Mouse (Mus musculus) bone marrow macrophage, adult 2 months (primary cell): Measurements from ENCODE around the gene Gm8237.
"Not testable (repeated sequence)": the region's sequence is repeated elsewhere in the genome, so short reads cannot be mapped to it uniquely, and the experiment has no call there.

Experiments used
- CTCF ChIP-seq: IDR thresholded peaks from 2 replicates; pipeline ENCODE4 v1.5.1; 2012; ENCODE audit warnings: low read depth, mild to moderate bottlenecking, low read length, moderate library complexity
- POLR2A ChIP-seq: IDR thresholded peaks from 2 replicates; pipeline ENCODE4 v1.6.1; 2012; ENCODE audit warnings: mild to moderate bottlenecking, low read depth, low read length, borderline replicate concordance

DNA sequence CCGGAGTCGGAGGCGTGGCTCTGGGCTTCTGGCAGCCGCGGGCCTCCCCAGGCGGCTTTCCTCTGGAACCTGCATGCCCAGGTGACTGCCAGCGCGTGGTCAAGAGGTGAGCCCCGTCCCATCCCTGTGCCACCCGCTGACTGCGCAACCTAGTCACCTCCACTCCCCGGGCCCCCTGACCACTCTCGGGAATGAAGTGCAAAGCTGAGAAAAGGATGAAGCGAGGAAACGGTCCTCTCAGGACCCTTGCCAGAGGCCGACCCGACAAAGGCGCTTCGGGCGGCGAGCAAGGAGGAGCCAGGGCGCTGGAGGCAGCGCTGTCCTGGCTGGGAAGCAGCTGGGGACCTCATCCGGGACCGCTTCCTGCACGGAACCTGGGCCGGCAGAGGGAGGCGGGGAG is 391 bp downstream of the Gm8237 start:
- TF ChIP-seq POLR2A, CTCF: not testable (repeated sequence)
